Mouse (Mus musculus): Measurements from ENCODE around the gene Chst13.

GRCm38 (mm10) chr6:90359445-90359844, 34.5 kb upstream of the Chst13 start:
- no peak for TF ChIP-seq CTCF (IDR thresholded peaks at IDR 0.05; ENCODE audit: extremely low read depth, insufficient read depth, insufficient read length, insufficient replicate concordance)
- no peak for TF ChIP-seq POLR2A (IDR thresholded peaks at IDR 0.05; ENCODE audit: low read depth, low read length)
